Mouse (Mus musculus) embryonic facial prominence, embryonic 14.5 days (tissue): Measurements from ENCODE around the gene Xrcc1. TPM values are rescaled to one million over a fixed set of nuclear protein-coding genes. Genes with fewer than 3 reads are reported as not detected.
"Not testable (repeated sequence)": the region's sequence is repeated elsewhere in the genome, so short reads cannot be mapped to it uniquely, and the experiment has no call there.

Source experiments
- ATAC-seq: fragments of 200-750 bp; cut with Nextera tagmentation; 2 replicates; pipeline ENCODE4 v1.8.0; 2017; ENCODE audit warnings: low read depth, moderate number of reproducible peaks, moderate TSS enrichment
- DNase-seq: peaks from one replicate; pipeline ENCODE4 v3.0.0-alpha.2; 2015; ENCODE audit warnings: low spot score
- H3K27ac ChIP-seq: fragments of 300-500 bp; sonication (generic); replicated peaks from 2 replicates; pipeline ENCODE4 v1.5.1; 2014; ENCODE audit warnings: low read depth, mild to moderate bottlenecking, low read length, moderate library complexity
- H3K27me3 ChIP-seq: fragments of 300-500 bp; sonication (generic); replicated peaks from 2 replicates; pipeline ENCODE4 v1.6.1; 2014; ENCODE audit warnings: low read length; ENCODE audit not compliant: control insufficient read depth, insufficient read depth
- H3K36me3 ChIP-seq: fragments of 300-500 bp; sonication (generic); 2 replicates; pipeline ENCODE4 v1.6.1; 2014; ENCODE audit warnings: low read length, mixed read lengths; ENCODE audit not compliant: control insufficient read depth, insufficient read depth
- H3K4me1 ChIP-seq: fragments of 300-500 bp; sonication (generic); 2 replicates; pipeline ENCODE4 v1.6.1; 2014; ENCODE audit warnings: antibody characterized with exemption, low read length; ENCODE audit not compliant: control insufficient read depth, insufficient read depth
- H3K4me2 ChIP-seq: fragments of 300-500 bp; sonication (generic); 2 replicates; pipeline ENCODE4 v1.6.1; 2014; ENCODE audit warnings: low read depth, mild to moderate bottlenecking, low read length, moderate library complexity, mixed read lengths
- H3K4me3 ChIP-seq: fragments of 300-500 bp; sonication (generic); 2 replicates; pipeline ENCODE4 v1.5.1; 2014; ENCODE audit warnings: low read depth, mild to moderate bottlenecking, low read length
- H3K9ac ChIP-seq: fragments of 300-500 bp; sonication (generic); 2 replicates; pipeline ENCODE4 v1.6.1; 2014; ENCODE audit warnings: low read depth, mild to moderate bottlenecking, low read length, moderate library complexity, mixed read lengths
- H3K9me3 ChIP-seq: fragments of 300-500 bp; sonication (generic); 2 replicates; pipeline ENCODE4 v1.6.1; 2016; ENCODE audit warnings: low read length; ENCODE audit not compliant: control insufficient read depth
- WGBS: fragments of 180-500 bp; shearing (Covaris S2); extraction: QIAGEN DNeasy Blood & Tissue Kit; methylation state at CpG from one replicate; pipeline ENCODE4 v1.1.7; 2014; 5-methylcytosine and 5-hydroxymethylcytosine counted together
- polyA plus RNA-seq: library from polyadenylated mRNA; unstranded; fragments of >200 nt; fragmentation: Nextera tagmentation; extraction: Ambion mirVana; gene quantifications from 2 replicates; pipeline ENCODE4 v1.2.1, GENCODE M21; 2014

The Xrcc1 gene
- polyA plus RNA-seq, 1 experiment from 2014 or later: 88.4 TPM

GRCm38 (mm10) chr7:24520054-24520453 is 26.0 kb upstream of the Xrcc1 start:
- H3K27ac ChIP-seq, H3K4me2 ChIP-seq, H3K4me1 ChIP-seq, ATAC-seq, H3K4me3 ChIP-seq, H3K27me3 ChIP-seq, H3K9ac ChIP-seq, H3K9me3 ChIP-seq, DNase-seq: not testable (repeated sequence)
- WGBS: 85% methylated on average over 9 of the region's 10 CpGs
- peaks cover 15% of the 10 kb centered on the region; the same call in 1 of the 2 replicates for H3K36me3 ChIP-seq

- H3K9me3 ChIP-seq: no peaks in the 10 kb centered on the region
Measured at GRCm38 (mm10) chr7:24522805-24523204, 23.3 kb upstream of the Xrcc1 start.

GRCm38 (mm10) chr7:24523723-24524122 is 22.4 kb upstream of the Xrcc1 start:
- no peaks in the 10 kb centered on the region for H3K9me3 ChIP-seq
- H3K27ac ChIP-seq: no peak overlapping the region
- no peak overlapping the region for H3K9ac ChIP-seq
- ATAC-seq (no peak), DNase-seq (no peak)
- peaks cover 7% of the 10 kb centered on the region; the same call in 1 of the 2 replicates for H3K4me1 ChIP-seq
- H3K4me2 ChIP-seq: no peak overlapping the region
- H3K27me3 ChIP-seq: no peaks in the 10 kb centered on the region
- WGBS: 84% methylated on average over 6 of the region's 6 CpGs
- no peak overlapping the region for H3K4me3 ChIP-seq
- no peaks in the 10 kb centered on the region for H3K36me3 ChIP-seq

More at GRCm38 (mm10) chr7:24522805-24523204, 23.3 kb upstream of the Xrcc1 start:
- Histone ChIP-seq H3K27ac (no peak overlapping the region), H3K36me3 (no peaks in the 10 kb centered on the region), H3K9ac (no peak overlapping the region), H3K4me3 (no peak overlapping the region), H3K27me3 (no peaks in the 10 kb centered on the region), H3K4me2 (no peak overlapping the region), H3K4me1 (peaks cover 7% of the 10 kb centered on the region; the same call in 1 of the 2 replicates)
- DNase-seq (no peak), ATAC-seq (peak; percentile 17; the same call in 1 of the 2 replicates)
- 51% methylated on average over 5 of the region's 5 CpGs for WGBS

- no peak for DNase-seq
- 80% methylated on average over 6 of the region's 6 CpGs for WGBS
- no peak overlapping the region for H3K27ac ChIP-seq
- H3K4me3 ChIP-seq: no peak overlapping the region
- H3K4me1 ChIP-seq: peaks cover 14% of the 10 kb centered on the region
- H3K9ac ChIP-seq: no peak overlapping the region
- H3K27me3 ChIP-seq: no peaks in the 10 kb centered on the region
- H3K9me3 ChIP-seq: no peaks in the 10 kb centered on the region
- no peak overlapping the region for H3K4me2 ChIP-seq
- no peaks in the 10 kb centered on the region for H3K36me3 ChIP-seq
- ATAC-seq: no peak
Measured at GRCm38 (mm10) chr7:24524978-24525377, 21.1 kb upstream of the Xrcc1 start.

- 74% methylated on average over 12 of the region's 12 CpGs for WGBS
- DNase-seq: peak; percentile 55
- H3K27ac ChIP-seq: peak overlapping the region; percentile 77
Measured at GRCm38 (mm10) chr7:24525686-24526420, 20.2 kb upstream of the Xrcc1 start.

GRCm38 (mm10) chr7:24528861-24529260 is 17.2 kb upstream of the Xrcc1 start:
- no peak for ATAC-seq
- WGBS: 84% methylated on average over 11 of the region's 11 CpGs
- Histone ChIP-seq H3K36me3 (peaks cover 10% of the 10 kb centered on the region), H3K4me1 (peaks cover 22% of the 10 kb centered on the region), H3K27me3 (no peaks in the 10 kb centered on the region; the same call in 1 of the 2 replicates), H3K9me3 (no peaks in the 10 kb centered on the region), H3K27ac (no peak overlapping the region), H3K9ac (no peak overlapping the region), H3K4me2 (no peak overlapping the region), H3K4me3 (no peak overlapping the region)
- DNase-seq: no peak

More at GRCm38 (mm10) chr7:24525686-24526420, 20.2 kb upstream of the Xrcc1 start:
- H3K4me3 ChIP-seq: no peak overlapping the region
- no peaks in the 10 kb centered on the region for H3K9me3 ChIP-seq
- no peaks in the 10 kb centered on the region for H3K27me3 ChIP-seq
- peaks cover 14% of the 10 kb centered on the region for H3K4me1 ChIP-seq
- no peak overlapping the region; the same call in 1 of the 2 replicates for H3K9ac ChIP-seq
- ATAC-seq: no peak
- peak overlapping the region; percentile 35 for H3K4me2 ChIP-seq
- H3K36me3 ChIP-seq: no peaks in the 10 kb centered on the region

GRCm38 (mm10) chr7:24529580-24529979 is 16.5 kb upstream of the Xrcc1 start:
- 53% methylated on average over 11 of the region's 11 CpGs for WGBS
- Histone ChIP-seq H3K27ac (no peak overlapping the region), H3K27me3 (no peaks in the 10 kb centered on the region; the same call in 1 of the 2 replicates)

GRCm38 (mm10) chr7:24530062-24530931 is 15.8 kb upstream of the Xrcc1 start, which contains the start of gene Irgq:
TSS of gene Irgq (plus strand) at chr7:24530689.
- Histone ChIP-seq H3K27me3 (no peaks in the 10 kb centered on the region; the same call in 1 of the 2 replicates), H3K9me3 (no peaks in the 10 kb centered on the region), H3K4me3 (peak within 1 kb of the TSS; percentile 68), H3K9ac (peak within 1 kb of the TSS; percentile 87), H3K27ac (peak within 1 kb of the TSS; percentile 92), H3K4me2 (peak within 1 kb of the TSS; percentile 98), H3K36me3 (peaks cover 24% of the 10 kb centered on the region), H3K4me1 (peaks cover 22% of the 10 kb centered on the region)
- WGBS: under 1% methylated on average over 44 of the region's 44 CpGs
- ATAC-seq (peak; percentile 97), DNase-seq (peak; percentile 100)

More at GRCm38 (mm10) chr7:24529580-24529979, 16.5 kb upstream of the Xrcc1 start:
- Histone ChIP-seq H3K9me3 (no peaks in the 10 kb centered on the region), H3K4me3 (peak overlapping the region; percentile 68), H3K9ac (peak overlapping the region; percentile 87), H3K36me3 (peaks cover 17% of the 10 kb centered on the region), H3K4me1 (peaks cover 22% of the 10 kb centered on the region), H3K4me2 (peak overlapping the region; percentile 98)
- DNase-seq: no peak
- no peak for ATAC-seq
